Comparison of ENCODE assay signal across 10 mouse cellular contexts in genomic region chr7:44469677-44470675, GRCm38 (mm10). TPM values are rescaled to one million over a fixed set of nuclear protein-coding genes. Genes with fewer than 3 reads are reported as not detected.
DNase-seq lines count a peak whose midpoint lies in the region; TF ChIP-seq lines count a peak whose summit lies in the region.
"Had no signal": no experiment of that assay in that cellular context is flagged by ENCODE, and none has a peak within 500 bp of the region (broad histone marks: within the 10 kb centered on the region; RNA-seq: fewer than 3 reads in every experiment).

No protein-coding gene starts in this region.

- TF ChIP-seq CTCF in testis, adult 2 months (IDR thresholded peaks at IDR 0.05; ENCODE audit: control insufficient read depth, insufficient read depth, insufficient replicate concordance, low read depth, low read length): no peak

- H3K4me1 ChIP-seq in heart, embryonic 10.5 days: peaks cover 89% of the 10 kb centered on the region
- H3K4me1 ChIP-seq in testis, adult 2 months (ENCODE audit: control insufficient read depth, insufficient read depth, low read length): peaks cover 6% of the 10 kb centered on the region

- H3K27ac ChIP-seq in heart, embryonic 10.5 days: peak overlapping the region; percentile 91
- H3K27ac ChIP-seq in testis, adult 2 months (ENCODE audit: control insufficient read depth, insufficient read depth, low read depth, low read length): no peak overlapping the region
- H3K27ac ChIP-seq: limb, embryonic 15.5 days had no signal

- 60% methylated on average over 16 of the region's 16 CpGs for WGBS in heart, embryonic 10.5 days

- intact Hi-C loops in left cerebral cortex, postnatal 10 days (cut with DNase I): no loop called here

- peak; percentile 76 for DNase-seq in heart, embryonic 10.5 days (ENCODE audit: low spot score)
- no peak for DNase-seq in heart, adult 18-20 months
- no peak for DNase-seq in testis, postnatal 14 days (ENCODE audit: low spot score)
- peak; percentile 79 for DNase-seq in liver
- DNase-seq in spleen, postnatal 4 days (ENCODE audit: low spot score in 2 of 2): peak; percentile 60 to 72
- DNase-seq in gastrocnemius, postnatal 4 days (ENCODE audit: low spot score in 2 of 2): no peak
- no peak for DNase-seq in left cerebral cortex, postnatal 10 days (ENCODE audit: extremely low spot score in 1 of 2, low spot score in 2 of 2)
- DNase-seq: gastrocnemius, postnatal 14 days had no signal

- TF ChIP-seq POLR2A in testis, adult 2 months (IDR thresholded peaks at IDR 0.05; ENCODE audit: control insufficient read depth, low read depth, low read length): no peak

- H3K36me3 ChIP-seq in heart, embryonic 10.5 days: peaks cover 2% of the 10 kb centered on the region; the same call in 1 of the 2 replicates
- H3K36me3 ChIP-seq in testis, adult 2 months (ENCODE audit: control insufficient read depth, insufficient read depth, low read length): no peaks in the 10 kb centered on the region

- H3K9me3 ChIP-seq in heart, embryonic 10.5 days: no peaks in the 10 kb centered on the region
- H3K9me3 ChIP-seq: limb, embryonic 15.5 days had no signal

- H3K4me3 ChIP-seq in heart, embryonic 10.5 days: peak overlapping the region; percentile 73
- H3K4me3 ChIP-seq in testis, adult 2 months (ENCODE audit: control insufficient read depth, low read depth, low read length): peak overlapping the region; percentile 93
- H3K4me3 ChIP-seq: limb, embryonic 15.5 days had no signal

- peaks cover 11% of the 10 kb centered on the region; the same call in 1 of the 2 replicates for H3K27me3 ChIP-seq in heart, embryonic 10.5 days (ENCODE audit: insufficient read depth, poor library complexity, severe bottlenecking)
- H3K27me3 ChIP-seq in testis, adult 2 months (ENCODE audit: control insufficient read depth, insufficient read depth, low read length): no peaks in the 10 kb centered on the region

RNA-seq across cellular contexts. Expression of gene Josd2, which starts 2.2 kb away (rescaled TPM):
- 158 and 196 TPM in 2 replicates for polyA plus RNA-seq in heart, embryonic 10.5 days (2016; fragmentation: Nextera tagmentation; extraction: Ambion mirVana)
- 100 to 1,000 TPM in 1 of 2 experiments, 10 to 100 TPM in 1; 98.6 to 108 TPM for total RNA-seq in heart, adult 18-20 months (2021)
- polyA plus RNA-seq in testis, adult 2 months (2012; rRNA removed): 118 and 120 TPM in 2 replicates
- total RNA-seq in gastrocnemius, postnatal 4 days (2021): 10 to 100 TPM; 67.2 to 77.6 TPM
- total RNA-seq in left cerebral cortex, postnatal 10 days (2021): 10 to 100 TPM; 36.3 to 37.4 TPM

RNA-seq across cellular contexts. Expression of gene Aspdh, which starts 4.8 kb away (rescaled TPM):
- polyA plus RNA-seq in heart, embryonic 10.5 days (2016; fragmentation: Nextera tagmentation; extraction: Ambion mirVana): 0.83 and 1.8 TPM in 2 replicates
- 1 to 10 TPM in 1 of 2 experiments, under 1 TPM in 1; 0.41 to 1.4 TPM for total RNA-seq in heart, adult 18-20 months (2021)
- polyA plus RNA-seq in testis, adult 2 months (2012; rRNA removed): 1.00 and 1.2 TPM in 2 replicates
- not detected for total RNA-seq in gastrocnemius, postnatal 4 days (2021)
- 10 to 100 TPM; 14.7 to 18.0 TPM for total RNA-seq in left cerebral cortex, postnatal 10 days (2021)
- total RNA-seq: gastrocnemius, postnatal 14 days had no signal

RNA-seq across cellular contexts. Expression of gene Emc10, which starts 26.4 kb away (rescaled TPM):
- polyA plus RNA-seq in heart, embryonic 10.5 days (2016; fragmentation: Nextera tagmentation; extraction: Ambion mirVana): 92.2 and 95.7 TPM in 2 replicates
- 10 to 100 TPM; 79.6 to 85.6 TPM for total RNA-seq in heart, adult 18-20 months (2021)
- polyA plus RNA-seq in testis, adult 2 months (2012; rRNA removed): 122 and 127 TPM in 2 replicates
- total RNA-seq in gastrocnemius, postnatal 4 days (2021): 10 to 100 TPM; 60.1 to 65.3 TPM
- 100 to 1,000 TPM; 143 to 144 TPM for total RNA-seq in left cerebral cortex, postnatal 10 days (2021)

RNA-seq across cellular contexts. Expression of gene Fam71e1, which starts 26.4 kb away (rescaled TPM):
- polyA plus RNA-seq in heart, embryonic 10.5 days (2016; fragmentation: Nextera tagmentation; extraction: Ambion mirVana): 9.3 and 11.1 TPM in 2 replicates
- 1 to 10 TPM; 1.6 to 4.3 TPM for total RNA-seq in heart, adult 18-20 months (2021)
- 1,517 and 1,849 TPM in 2 replicates for polyA plus RNA-seq in testis, adult 2 months (2012; rRNA removed)
- 1 to 10 TPM; 6.2 to 6.8 TPM for total RNA-seq in gastrocnemius, postnatal 4 days (2021)
- 10 to 100 TPM; 24.4 to 26.8 TPM for total RNA-seq in left cerebral cortex, postnatal 10 days (2021)

RNA-seq across cellular contexts. Expression of gene Lrrc4b, which starts 41.2 kb away (rescaled TPM):
- 1.2 and 1.7 TPM in 2 replicates for polyA plus RNA-seq in heart, embryonic 10.5 days (2016; fragmentation: Nextera tagmentation; extraction: Ambion mirVana)
- 10 to 100 TPM; 31.2 to 66.0 TPM for total RNA-seq in heart, adult 18-20 months (2021)
- 0.46 and 0.55 TPM in 2 replicates for polyA plus RNA-seq in testis, adult 2 months (2012; rRNA removed)
- 1 to 10 TPM; 4.0 to 4.2 TPM for total RNA-seq in gastrocnemius, postnatal 4 days (2021)
- total RNA-seq in left cerebral cortex, postnatal 10 days (2021): 100 to 1,000 TPM; 311 to 323 TPM

Comparison
In these comparisons a context has a peak if more than half of its experiments do, and no peak if none do; other contexts are left out.
1. DNase-seq: peak in heart, embryonic 10.5 days (single experiment), liver (single experiment) and spleen, postnatal 4 days (2 of 2); none in heart, adult 18-20 months (0 of 2), testis, postnatal 14 days (single experiment), gastrocnemius, postnatal 4 days (0 of 2) and left cerebral cortex, postnatal 10 days (0 of 2).
2. RNA of gene Aspdh, which starts 4.8 kb away (total RNA-seq): 14.7 to 18.0 TPM in left cerebral cortex, postnatal 10 days; 0.41 to 1.4 TPM in heart, adult 18-20 months and not detected in gastrocnemius, postnatal 4 days; every median in the first group is over 4 times any median in the second.